Mouse (Mus musculus) liver, embryonic 16.5 days (tissue): ENCODE measurements around the gene Neo1. TPM values are rescaled to one million over a fixed set of nuclear protein-coding genes. Genes with fewer than 3 reads are reported as not detected.
"Not testable (repeated sequence)": the region's sequence is repeated elsewhere in the genome, so short reads cannot be mapped to it uniquely, and the experiment has no call there.

Source experiments
- ATAC-seq: fragments of 200-750 bp; cut with Nextera tagmentation; 2 replicates; pipeline ENCODE4 v1.8.0; 2017; ENCODE audit warnings: low read depth, mild to moderate bottlenecking, moderate number of reproducible peaks, moderate library complexity
- H3K27ac ChIP-seq: fragments of 300-500 bp; sonication (generic); 2 replicates; pipeline ENCODE4 v1.5.1; 2014; ENCODE audit warnings: mild to moderate bottlenecking, low read length
- H3K27me3 ChIP-seq: fragments of 300-500 bp; sonication (generic); 2 replicates; pipeline ENCODE4 v1.6.1; 2014; ENCODE audit warnings: low read depth, low read length, mixed read lengths; ENCODE audit not compliant: control insufficient read depth, insufficient read depth
- H3K36me3 ChIP-seq: fragments of 300-500 bp; sonication (generic); 2 replicates; pipeline ENCODE4 v1.6.1; 2014; ENCODE audit warnings: mild to moderate bottlenecking; ENCODE audit not compliant: control insufficient read depth, insufficient read depth
- H3K4me1 ChIP-seq: fragments of 300-500 bp; sonication (generic); 2 replicates; pipeline ENCODE4 v1.6.1; 2014; ENCODE audit warnings: low read depth, low read length, mixed read lengths; ENCODE audit not compliant: control insufficient read depth
- H3K4me2 ChIP-seq: fragments of 300-500 bp; sonication (generic); 2 replicates; pipeline ENCODE4 v1.6.1; 2014; ENCODE audit warnings: low read depth, low read length, mixed read lengths
- H3K4me3 ChIP-seq: fragments of 300-500 bp; sonication (generic); 2 replicates; pipeline ENCODE4 v1.5.1; 2014; ENCODE audit warnings: low read depth, mild to moderate bottlenecking, low read length
- H3K9ac ChIP-seq: fragments of 300-500 bp; sonication (generic); 2 replicates; pipeline ENCODE4 v1.6.1; 2014; ENCODE audit warnings: low read depth, low read length
- H3K9me3 ChIP-seq: fragments of 300-500 bp; sonication (generic); replicated peaks from 2 replicates; pipeline ENCODE4 v1.6.1; 2016; ENCODE audit warnings: low read length; ENCODE audit not compliant: control insufficient read depth
- WGBS: fragments of 180-500 bp; shearing (Covaris S2); extraction: QIAGEN DNeasy Blood & Tissue Kit; methylation state at CpG from one replicate; pipeline ENCODE4 v1.1.7; 2014; ENCODE audit not compliant: insufficient replicate concordance; 5-methylcytosine and 5-hydroxymethylcytosine counted together
- polyA plus RNA-seq: library from polyadenylated mRNA; unstranded; fragments of >200 nt; fragmentation: Nextera tagmentation; extraction: Ambion mirVana; gene quantifications from 2 replicates; pipeline ENCODE4 v1.2.1, GENCODE M21; 2015

The Neo1 gene
- polyA plus RNA-seq, 1 experiment from 2014 or later = 1.9 TPM

- Histone ChIP-seq H3K27ac (no peak overlapping the region), H3K36me3 (no peaks in the 10 kb centered on the region), H3K4me2 (no peak overlapping the region), H3K9me3 (no peaks in the 10 kb centered on the region), H3K4me1 (no peaks in the 10 kb centered on the region), H3K9ac (no peak overlapping the region), H3K27me3 (no peaks in the 10 kb centered on the region), H3K4me3 (no peak overlapping the region)
- WGBS = 60% methylated on average over 4 of the region's 4 CpGs
- ATAC-seq = no peak
Measured at GRCm38 (mm10) chr9:59024245-59024844, 11.9 kb downstream of the Neo1 start.

- Histone ChIP-seq H3K36me3 (no peaks in the 10 kb centered on the region), H3K4me2 (no peak overlapping the region), H3K4me1 (no peaks in the 10 kb centered on the region), H3K27ac (no peak overlapping the region), H3K9ac (no peak overlapping the region), H3K9me3 (no peaks in the 10 kb centered on the region), H3K4me3 (no peak overlapping the region), H3K27me3 (no peaks in the 10 kb centered on the region)
- ATAC-seq = no peak
- WGBS = 49% methylated on average over 3 of the region's 3 CpGs
Measured at GRCm38 (mm10) chr9:59016060-59016719, 20.1 kb downstream of the Neo1 start.

- no peak overlapping the region for H3K4me3 ChIP-seq
- H3K4me1 ChIP-seq = no peaks in the 10 kb centered on the region
- H3K4me2 ChIP-seq = no peak overlapping the region
- WGBS = 8% methylated on average over 2 of the region's 2 CpGs
- H3K9me3 ChIP-seq = no peaks in the 10 kb centered on the region
- ATAC-seq = no peak
- no peak overlapping the region for H3K27ac ChIP-seq
- H3K27me3 ChIP-seq = no peaks in the 10 kb centered on the region
- no peaks in the 10 kb centered on the region for H3K36me3 ChIP-seq
- no peak overlapping the region for H3K9ac ChIP-seq
Measured at GRCm38 (mm10) chr9:59013365-59013764, 22.9 kb downstream of the Neo1 start.

- no peak for ATAC-seq
- Histone ChIP-seq H3K4me1 (no peaks in the 10 kb centered on the region), H3K4me2 (no peak overlapping the region), H3K4me3 (no peak overlapping the region), H3K9ac (no peak overlapping the region), H3K27ac (no peak overlapping the region), H3K27me3 (no peaks in the 10 kb centered on the region), H3K9me3 (no peaks in the 10 kb centered on the region), H3K36me3 (no peaks in the 10 kb centered on the region)
- 64% methylated on average over 5 of the region's 5 CpGs for WGBS
Measured at GRCm38 (mm10) chr9:58989255-58989928, 46.8 kb downstream of the Neo1 start.

- no peak overlapping the region for H3K4me2 ChIP-seq
- no peak for ATAC-seq
- H3K9ac ChIP-seq = no peak overlapping the region
- 76% methylated on average over 15 of the region's 15 CpGs for WGBS
- H3K4me3 ChIP-seq = no peak overlapping the region
- no peaks in the 10 kb centered on the region for H3K9me3 ChIP-seq
- H3K4me1 ChIP-seq = no peaks in the 10 kb centered on the region
- no peaks in the 10 kb centered on the region for H3K27me3 ChIP-seq
- no peak overlapping the region for H3K27ac ChIP-seq
- H3K36me3 ChIP-seq = no peaks in the 10 kb centered on the region
Measured at GRCm38 (mm10) chr9:58979034-58979433, 57.2 kb downstream of the Neo1 start.

- not testable (repeated sequence) for H3K4me2 ChIP-seq, H3K36me3 ChIP-seq, H3K4me3 ChIP-seq, H3K27me3 ChIP-seq, H3K27ac ChIP-seq, H3K9me3 ChIP-seq, H3K4me1 ChIP-seq, H3K9ac ChIP-seq, ATAC-seq
- WGBS = 53% methylated on average over 2 of the region's 2 CpGs
Measured at GRCm38 (mm10) chr9:58971154-58971553, 65.1 kb downstream of the Neo1 start.

GRCm38 (mm10) chr9:58967371-58967770 lies 68.9 kb downstream of the Neo1 start:
- H3K4me2 ChIP-seq = no peak overlapping the region
- H3K9me3 ChIP-seq = no peaks in the 10 kb centered on the region
- no peak overlapping the region for H3K9ac ChIP-seq
- no peaks in the 10 kb centered on the region for H3K4me1 ChIP-seq
- no peak overlapping the region for H3K4me3 ChIP-seq
- WGBS = 27% methylated on average over 2 of the region's 2 CpGs
- no peaks in the 10 kb centered on the region for H3K27me3 ChIP-seq
- H3K36me3 ChIP-seq = no peaks in the 10 kb centered on the region
- H3K27ac ChIP-seq = no peak overlapping the region
- ATAC-seq = no peak

GRCm38 (mm10) chr9:58955507-58955906 lies 80.7 kb downstream of the Neo1 start:
- Histone ChIP-seq H3K4me1 (no peaks in the 10 kb centered on the region), H3K27me3 (no peaks in the 10 kb centered on the region), H3K9ac (no peak overlapping the region), H3K9me3 (no peaks in the 10 kb centered on the region), H3K27ac (no peak overlapping the region), H3K36me3 (no peaks in the 10 kb centered on the region), H3K4me2 (no peak overlapping the region), H3K4me3 (no peak overlapping the region)
- 21% methylated on average over 3 of the region's 3 CpGs for WGBS
- ATAC-seq = no peak

- ATAC-seq, H3K4me1 ChIP-seq, H3K4me2 ChIP-seq, H3K27me3 ChIP-seq, H3K4me3 ChIP-seq, H3K9ac ChIP-seq, H3K27ac ChIP-seq, H3K9me3 ChIP-seq, H3K36me3 ChIP-seq: not testable (repeated sequence)
- WGBS = 63% methylated on average over 1 of the region's 1 CpGs
Measured at GRCm38 (mm10) chr9:58945910-58946309, 90.3 kb downstream of the Neo1 start.
